Mouse (Mus musculus) stomach, embryonic 14.5 days (tissue): ENCODE data around the gene Gja8. TPM values are rescaled to one million over a fixed set of nuclear protein-coding genes. Genes with fewer than 3 reads are reported as not detected.

Source experiments
- ATAC-seq: fragments of 200-750 bp; cut with Nextera tagmentation; 2 replicates; pipeline ENCODE4 v1.8.0; 2017; ENCODE audit warnings: low read depth, moderate TSS enrichment; ENCODE audit not compliant: insufficient number of reproducible peaks, insufficient read depth, low FRiP score
- H3K27ac ChIP-seq: fragments of 300-500 bp; sonication (generic); 2 replicates; pipeline ENCODE4 v1.5.1; 2014; ENCODE audit warnings: mild to moderate bottlenecking, low read length, moderate library complexity, mixed read lengths
- H3K27me3 ChIP-seq: fragments of 300-500 bp; sonication (generic); 2 replicates; pipeline ENCODE4 v1.6.1; 2014; ENCODE audit warnings: low read length, control low read depth, mixed read lengths; ENCODE audit not compliant: control insufficient read depth, insufficient read depth
- H3K36me3 ChIP-seq: fragments of 300-500 bp; sonication (generic); 2 replicates; pipeline ENCODE4 v1.6.1; 2014; ENCODE audit warnings: mild to moderate bottlenecking, control low read depth, low read length, moderate library complexity, mixed read lengths; ENCODE audit not compliant: control insufficient read depth, insufficient read depth
- H3K4me1 ChIP-seq: fragments of 300-500 bp; sonication (generic); 2 replicates; pipeline ENCODE4 v1.6.1; 2014; ENCODE audit warnings: low read length, control low read depth, mixed read lengths; ENCODE audit not compliant: control insufficient read depth, insufficient read depth
- H3K4me2 ChIP-seq: fragments of 300-500 bp; sonication (generic); replicated peaks from 2 replicates; pipeline ENCODE4 v1.6.1; 2014; ENCODE audit warnings: low read depth, low read length, control low read depth
- H3K4me3 ChIP-seq: fragments of 300-500 bp; sonication (generic); 2 replicates; pipeline ENCODE4 v1.5.1; 2014; ENCODE audit warnings: low read depth, low read length, control low read depth
- H3K9ac ChIP-seq: fragments of 300-500 bp; sonication (generic); replicated peaks from 2 replicates; pipeline ENCODE4 v1.6.1; 2014; ENCODE audit warnings: low read depth, mild to moderate bottlenecking, control low read depth, low read length, moderate library complexity, mixed read lengths
- H3K9me3 ChIP-seq: fragments of 300-500 bp; sonication (generic); 2 replicates; pipeline ENCODE4 v1.6.1; 2016; ENCODE audit warnings: low read depth, low read length, control low read depth; ENCODE audit not compliant: control insufficient read depth
- WGBS: fragments of 180-500 bp; shearing (Covaris S2); extraction: QIAGEN DNeasy Blood & Tissue Kit; methylation state at CpG from one replicate; pipeline ENCODE4 v1.1.7; 2014; 5-methylcytosine and 5-hydroxymethylcytosine counted together
- polyA plus RNA-seq: library from polyadenylated mRNA; unstranded; fragments of >200 nt; fragmentation: Nextera tagmentation; extraction: Ambion mirVana; gene quantifications from 2 replicates; pipeline ENCODE4 v1.2.1, GENCODE M21; 2014

The Gja8 gene
- polyA plus RNA-seq, 1 experiment from 2014 or later: not detected

GRCm38 (mm10) chr3:96902336-96902999 lies 23.4 kb downstream of the Gja8 start:
- 88% methylated on average over 4 of the region's 4 CpGs for WGBS
- no peaks in the 10 kb centered on the region for H3K9me3 ChIP-seq
- H3K9ac ChIP-seq: no peak overlapping the region
- H3K4me3 ChIP-seq: no peak overlapping the region
- no peaks in the 10 kb centered on the region for H3K27me3 ChIP-seq
- ATAC-seq: no peak
- H3K36me3 ChIP-seq: peaks cover 1% of the 10 kb centered on the region; the same call in 1 of the 2 replicates
- no peak overlapping the region for H3K4me2 ChIP-seq
- H3K4me1 ChIP-seq: 0 out of 2 replicates have a peak, but pooled peaks cover 4% of the 10 kb centered on the region
- H3K27ac ChIP-seq: no peak overlapping the region

GRCm38 (mm10) chr3:96883690-96884089 lies 42.1 kb downstream of the Gja8 start:
- H3K9me3 ChIP-seq: no peaks in the 10 kb centered on the region
- 90% methylated on average over 7 of the region's 7 CpGs for WGBS
- no peaks in the 10 kb centered on the region for H3K4me1 ChIP-seq
- H3K9ac ChIP-seq: no peak overlapping the region
- no peak overlapping the region for H3K4me2 ChIP-seq
- H3K36me3 ChIP-seq: peaks cover 25% of the 10 kb centered on the region
- no peak for ATAC-seq
- no peak overlapping the region for H3K4me3 ChIP-seq
- H3K27me3 ChIP-seq: no peaks in the 10 kb centered on the region
- H3K27ac ChIP-seq: no peak overlapping the region

- Histone ChIP-seq H3K9ac (no peak overlapping the region), H3K27me3 (no peaks in the 10 kb centered on the region), H3K27ac (no peak overlapping the region), H3K9me3 (no peaks in the 10 kb centered on the region), H3K36me3 (peaks cover 21% of the 10 kb centered on the region), H3K4me1 (no peaks in the 10 kb centered on the region), H3K4me3 (no peak overlapping the region), H3K4me2 (no peak overlapping the region)
- WGBS: 93% methylated on average over 14 of the region's 14 CpGs
- ATAC-seq: no peak
Observed at GRCm38 (mm10) chr3:96882061-96882849, 43.6 kb downstream of the Gja8 start.

GRCm38 (mm10) chr3:96881557-96881956 lies 44.3 kb downstream of the Gja8 start:
- peaks cover 16% of the 10 kb centered on the region for H3K36me3 ChIP-seq

GRCm38 (mm10) chr3:96880385-96880784 lies 45.4 kb downstream of the Gja8 start:
- H3K36me3 ChIP-seq: peaks cover 17% of the 10 kb centered on the region
- H3K4me1 ChIP-seq: no peaks in the 10 kb centered on the region
- no peak for ATAC-seq
- no peak overlapping the region for H3K27ac ChIP-seq
- no peak overlapping the region for H3K4me2 ChIP-seq
- 86% methylated on average over 4 of the region's 4 CpGs for WGBS
- no peaks in the 10 kb centered on the region for H3K9me3 ChIP-seq
- H3K9ac ChIP-seq: no peak overlapping the region
- H3K4me3 ChIP-seq: no peak overlapping the region
- H3K27me3 ChIP-seq: no peaks in the 10 kb centered on the region

More at GRCm38 (mm10) chr3:96881557-96881956, 44.3 kb downstream of the Gja8 start:
- ATAC-seq: no peak
- WGBS: 80% methylated on average over 6 of the region's 6 CpGs
- H3K9ac ChIP-seq: no peak overlapping the region
- H3K4me3 ChIP-seq: no peak overlapping the region
- no peak overlapping the region for H3K4me2 ChIP-seq
- no peaks in the 10 kb centered on the region for H3K4me1 ChIP-seq
- no peaks in the 10 kb centered on the region for H3K27me3 ChIP-seq
- no peak overlapping the region for H3K27ac ChIP-seq
- no peaks in the 10 kb centered on the region for H3K9me3 ChIP-seq

- no peaks in the 10 kb centered on the region for H3K4me1 ChIP-seq
- no peak overlapping the region for H3K9ac ChIP-seq
- H3K4me3 ChIP-seq: no peak overlapping the region
- H3K4me2 ChIP-seq: no peak overlapping the region
- no peaks in the 10 kb centered on the region for H3K27me3 ChIP-seq
- H3K9me3 ChIP-seq: no peaks in the 10 kb centered on the region
- peaks cover 23% of the 10 kb centered on the region for H3K36me3 ChIP-seq
- H3K27ac ChIP-seq: no peak overlapping the region
- no peak for ATAC-seq
- 89% methylated on average over 9 of the region's 9 CpGs for WGBS
Observed at GRCm38 (mm10) chr3:96879536-96879935, 46.3 kb downstream of the Gja8 start.

- peak; percentile 49; the same call in 1 of the 2 replicates for ATAC-seq
Observed at GRCm38 (mm10) chr3:96874808-96875571, 50.8 kb downstream of the Gja8 start.

GRCm38 (mm10) chr3:96872501-96872900 lies 53.3 kb downstream of the Gja8 start:
- H3K4me1 ChIP-seq: no peaks in the 10 kb centered on the region
- no peak overlapping the region for H3K4me2 ChIP-seq
- no peak overlapping the region for H3K9ac ChIP-seq
- 96% methylated on average over 8 of the region's 8 CpGs for WGBS
- H3K4me3 ChIP-seq: no peak overlapping the region
- H3K9me3 ChIP-seq: no peaks in the 10 kb centered on the region
- peaks cover 47% of the 10 kb centered on the region for H3K36me3 ChIP-seq
- ATAC-seq: no peak
- H3K27me3 ChIP-seq: no peaks in the 10 kb centered on the region
- H3K27ac ChIP-seq: no peak overlapping the region

More at GRCm38 (mm10) chr3:96874808-96875571, 50.8 kb downstream of the Gja8 start:
- H3K27me3 ChIP-seq: no peaks in the 10 kb centered on the region
- 44% methylated on average over 7 of the region's 7 CpGs for WGBS
- H3K4me2 ChIP-seq: no peak overlapping the region
- H3K36me3 ChIP-seq: peaks cover 33% of the 10 kb centered on the region
- H3K9ac ChIP-seq: no peak overlapping the region
- no peaks in the 10 kb centered on the region for H3K9me3 ChIP-seq
- no peaks in the 10 kb centered on the region for H3K4me1 ChIP-seq
- H3K27ac ChIP-seq: no peak overlapping the region
- no peak overlapping the region for H3K4me3 ChIP-seq
